Mouse (Mus musculus) MEL (cell line): Measurements from ENCODE around the gene Cobl. TPM values are rescaled to one million over a fixed set of nuclear protein-coding genes. Genes with fewer than 3 reads are reported as not detected.

Experiments used
- DNase-seq: peaks from one replicate; pipeline ENCODE4 v3.0.0; 2011; ENCODE audit warnings: low read depth, low spot score
- H3K27ac ChIP-seq: 2 replicates; pipeline ENCODE4 v1.5.1; 2012; ENCODE audit warnings: low read depth, mild to moderate bottlenecking, control low read depth, low read length, moderate library complexity; ENCODE audit not compliant: control insufficient read depth
- H3K27me3 ChIP-seq, 2 experiments: fragments of 150-350 bp in 1 of 2; sonication (generic) in 1 of 2; 2 replicates each; pipeline ENCODE4 v1.6.1; 2012; ENCODE audit warnings: low read length in 2 of 2, mild to moderate bottlenecking in 2 of 2, improper control_type of control experiment in 1 of 2, moderate library complexity in 1 of 2; ENCODE audit not compliant: insufficient read depth in 2 of 2, control insufficient read depth in 1 of 2
- H3K36me3 ChIP-seq, 2 experiments: 2 replicates each; pipeline ENCODE4 v1.6.1; 2012 to 2014; ENCODE audit warnings: low read length in 2 of 2, improper control_type of control experiment in 1 of 2, inconsistent platforms in 1 of 2, mild to moderate bottlenecking in 1 of 2; ENCODE audit not compliant: insufficient read depth in 2 of 2, control insufficient read depth in 1 of 2
- H3K4me1 ChIP-seq, 2 experiments: fragments of 150-350 bp in 1 of 2; sonication (generic) in 1 of 2; 2 replicates each; pipeline ENCODE4 v1.6.1; 2012; ENCODE audit warnings: low read length in 2 of 2, improper control_type of control experiment in 1 of 2, mild to moderate bottlenecking in 1 of 2; ENCODE audit not compliant: insufficient read depth in 2 of 2, control insufficient read depth in 1 of 2
- H3K4me3 ChIP-seq, 2 experiments: fragments of 150-350 bp in 1 of 2; sonication (generic) in 1 of 2; 2 replicates each; pipeline ENCODE4 v1.5.1; 2012; ENCODE audit warnings: low read depth in 2 of 2, low read length in 2 of 2, mild to moderate bottlenecking in 2 of 2, moderate library complexity in 2 of 2, control low read depth in 1 of 2, improper control_type of control experiment in 1 of 2; ENCODE audit not compliant: control insufficient read depth in 1 of 2, insufficient read depth in 1 of 2
- H3K79me2 ChIP-seq: 2 replicates; pipeline ENCODE4 v1.6.1; 2012; ENCODE audit warnings: mild to moderate bottlenecking, low read length, moderate library complexity; ENCODE audit not compliant: control insufficient read depth, poor library complexity, insufficient read depth
- H3K9ac ChIP-seq: 2 replicates; pipeline ENCODE4 v1.6.1; 2012; ENCODE audit warnings: low read depth, mild to moderate bottlenecking, control low read depth, low read length, moderate library complexity; ENCODE audit not compliant: control insufficient read depth, poor library complexity, severe bottlenecking
- H3K9me3 ChIP-seq: fragments of 150-350 bp; sonication (generic); replicated peaks from 2 replicates; pipeline ENCODE4 v1.6.1; 2012; ENCODE audit warnings: mild to moderate bottlenecking, low read length, improper control_type of control experiment, moderate library complexity; ENCODE audit not compliant: insufficient read depth
- BHLHE40 ChIP-seq: IDR thresholded peaks from 2 replicates; pipeline ENCODE4 v1.6.1; 2012; ENCODE audit warnings: low read depth, mild to moderate bottlenecking, inconsistent platforms, low read length, improper control_type of control experiment, borderline replicate concordance
- CHD2 ChIP-seq: IDR thresholded peaks from 2 replicates; pipeline ENCODE4 v1.6.1; 2011; ENCODE audit warnings: low read length, improper control_type of control experiment
- CTCF ChIP-seq, 3 experiments: IDR thresholded peaks in 2 of 3; conservative IDR thresholded peaks in 1 of 3; 2 replicates each; pipeline ENCODE4 v1.5.1; 2011 to 2012; ENCODE audit warnings: low read length in 3 of 3, low read depth in 2 of 3, mild to moderate bottlenecking in 2 of 3, improper control_type of control experiment in 1 of 3, inconsistent platforms in 1 of 3, mixed read lengths in 1 of 3, moderate library complexity in 1 of 3; ENCODE audit not compliant: control insufficient read depth in 1 of 3, insufficient read depth in 1 of 3, poor library complexity in 1 of 3, severe bottlenecking in 1 of 3
- ELF1 ChIP-seq: IDR thresholded peaks from 2 replicates; pipeline ENCODE4 v1.6.1; 2014; ENCODE audit warnings: low read depth, mild to moderate bottlenecking, inconsistent platforms, low read length, improper control_type of control experiment, moderate library complexity
- EP300 ChIP-seq, 2 experiments: IDR thresholded peaks; 2 replicates each; pipeline ENCODE4 v1.6.1; 2011; ENCODE audit warnings: improper control_type of control experiment in 2 of 2, low read length in 2 of 2, low read depth in 1 of 2, mild to moderate bottlenecking in 1 of 2
- ETS1 ChIP-seq: IDR thresholded peaks from 2 replicates; pipeline ENCODE4 v1.6.1; 2012; ENCODE audit warnings: low read depth, mild to moderate bottlenecking, inconsistent platforms, low read length, improper control_type of control experiment, moderate library complexity
- GABPA ChIP-seq: IDR thresholded peaks from 2 replicates; pipeline ENCODE4 v1.6.1; 2012; ENCODE audit warnings: low read depth, mild to moderate bottlenecking, inconsistent platforms, low read length, improper control_type of control experiment, moderate library complexity
- GATA1 ChIP-seq: IDR thresholded peaks from 2 replicates; pipeline ENCODE4 v1.6.1; 2011; ENCODE audit warnings: low read depth, low read length, improper control_type of control experiment
- HCFC1 ChIP-seq: IDR thresholded peaks from 2 replicates; pipeline ENCODE4 v1.6.1; 2012; ENCODE audit warnings: low read depth, mild to moderate bottlenecking, inconsistent platforms, low read length, improper control_type of control experiment, moderate library complexity
- KAT2A ChIP-seq: conservative IDR thresholded peaks from 2 replicates; pipeline ENCODE4 v1.6.1; 2012; ENCODE audit warnings: low read depth, low read length, improper control_type of control experiment, inconsistent platforms
- MAX ChIP-seq: IDR thresholded peaks from 2 replicates; pipeline ENCODE4 v1.6.1; 2011; ENCODE audit warnings: low read length, improper control_type of control experiment
- MAZ ChIP-seq: IDR thresholded peaks from 2 replicates; pipeline ENCODE4 v1.6.1; 2012; ENCODE audit warnings: low read depth, mild to moderate bottlenecking, inconsistent platforms, low read length, improper control_type of control experiment
- MXI1 ChIP-seq: IDR thresholded peaks from 2 replicates; pipeline ENCODE4 v1.6.1; 2011; ENCODE audit warnings: mild to moderate bottlenecking, low read depth, low read length, improper control_type of control experiment
- MYB ChIP-seq: IDR thresholded peaks from 2 replicates; pipeline ENCODE4 v1.6.1; 2011; ENCODE audit warnings: mild to moderate bottlenecking, low read depth, low read length, improper control_type of control experiment
- MYC ChIP-seq: IDR thresholded peaks from 2 replicates; pipeline ENCODE4 v1.6.1; 2011; ENCODE audit warnings: low read depth, mild to moderate bottlenecking, low read length, improper control_type of control experiment, moderate library complexity
- NELFE ChIP-seq: IDR thresholded peaks from 2 replicates; pipeline ENCODE4 v1.6.1; 2011; ENCODE audit warnings: low read depth, low read length, improper control_type of control experiment
- POLR2A ChIP-seq, 2 experiments: IDR thresholded peaks; 2 replicates each; pipeline ENCODE4 v1.6.1; 2011 to 2012; ENCODE audit warnings: low read length in 2 of 2, mild to moderate bottlenecking in 2 of 2, control low read depth in 1 of 2, improper control_type of control experiment in 1 of 2, low read depth in 1 of 2, moderate library complexity in 1 of 2; ENCODE audit not compliant: control insufficient read depth in 1 of 2, insufficient read depth in 1 of 2, poor library complexity in 1 of 2
- POLR2AphosphoS2 ChIP-seq: IDR thresholded peaks from 2 replicates; pipeline ENCODE4 v1.6.1; 2011; ENCODE audit warnings: low read length, improper control_type of control experiment
- POLR2AphosphoS5 ChIP-seq: IDR thresholded peaks from 2 replicates; pipeline ENCODE4 v1.6.1; 2012; ENCODE audit warnings: low read depth, borderline replicate concordance, mild to moderate bottlenecking, inconsistent platforms, low read length, moderate library complexity, mixed read lengths
- RAD21 ChIP-seq: IDR thresholded peaks from 2 replicates; pipeline ENCODE4 v1.6.1; 2011; ENCODE audit warnings: mild to moderate bottlenecking, low read depth, low read length, improper control_type of control experiment
- SIN3A ChIP-seq: IDR thresholded peaks from 2 replicates; pipeline ENCODE4 v1.6.1; 2012; ENCODE audit warnings: low read length, improper control_type of control experiment, inconsistent platforms
- TAL1 ChIP-seq: IDR thresholded peaks from 2 replicates; pipeline ENCODE4 v1.6.1; 2012; ENCODE audit warnings: mild to moderate bottlenecking, inconsistent platforms, low read length, moderate library complexity, mixed read lengths
- TBP ChIP-seq: IDR thresholded peaks from 2 replicates; pipeline ENCODE4 v1.8.0; 2011; ENCODE audit warnings: low read depth, low read length, improper control_type of control experiment
- UBTF ChIP-seq: IDR thresholded peaks from 2 replicates; pipeline ENCODE4 v1.6.1; 2012; ENCODE audit warnings: low read depth, mild to moderate bottlenecking, inconsistent platforms, low read length, improper control_type of control experiment, moderate library complexity, borderline replicate concordance; ENCODE audit not compliant: insufficient read depth
- USF1 ChIP-seq: IDR thresholded peaks from 2 replicates; pipeline ENCODE4 v1.6.1; 2014; ENCODE audit warnings: low read depth, mild to moderate bottlenecking, inconsistent platforms, low read length, improper control_type of control experiment, moderate library complexity
- ZC3H11A ChIP-seq: IDR thresholded peaks from 2 replicates; pipeline ENCODE4 v1.6.1; 2012; ENCODE audit warnings: low read depth, mild to moderate bottlenecking, inconsistent platforms, low read length, improper control_type of control experiment
- ZKSCAN1 ChIP-seq: IDR thresholded peaks from 2 replicates; pipeline ENCODE4 v1.6.1; 2012; ENCODE audit warnings: low read depth, mild to moderate bottlenecking, inconsistent platforms, low read length, improper control_type of control experiment, moderate library complexity
- ZMIZ1 ChIP-seq: IDR thresholded peaks from 2 replicates; pipeline ENCODE4 v1.6.1; 2012; ENCODE audit warnings: low read depth, mild to moderate bottlenecking, inconsistent platforms, low read length, improper control_type of control experiment, moderate library complexity
- ZNF384 ChIP-seq: IDR thresholded peaks from 2 replicates; pipeline ENCODE4 v1.6.1; 2012; ENCODE audit warnings: low read depth, mild to moderate bottlenecking, inconsistent platforms, low read length, improper control_type of control experiment
- polyA plus RNA-seq, 2 experiments: library from polyadenylated mRNA; stranded (reverse) in 1 of 2; unstranded in 1 of 2; fragments of >175 nt in 1 of 2; fragments of >200 nt in 1 of 2; gene quantifications; 2 replicates each; pipeline versions ENCODE4 v1.2.1 to v1.2.4; 2012; ENCODE audit warnings: low replicate concordance in 2 of 2, low read depth in 1 of 2; ENCODE audit not compliant: insufficient read length in 2 of 2, insufficient read depth in 1 of 2, missing spikeins in 1 of 2
- total RNA-seq: library from RNA; depleted of rRNA; stranded (reverse); fragments of 300-350 nt; gene quantifications from 2 replicates; pipeline ENCODE4 v1.2.3, GENCODE M21; 2012

Cobl gene
- total and polyA plus RNA-seq, 3 experiments: not detected

DNA sequence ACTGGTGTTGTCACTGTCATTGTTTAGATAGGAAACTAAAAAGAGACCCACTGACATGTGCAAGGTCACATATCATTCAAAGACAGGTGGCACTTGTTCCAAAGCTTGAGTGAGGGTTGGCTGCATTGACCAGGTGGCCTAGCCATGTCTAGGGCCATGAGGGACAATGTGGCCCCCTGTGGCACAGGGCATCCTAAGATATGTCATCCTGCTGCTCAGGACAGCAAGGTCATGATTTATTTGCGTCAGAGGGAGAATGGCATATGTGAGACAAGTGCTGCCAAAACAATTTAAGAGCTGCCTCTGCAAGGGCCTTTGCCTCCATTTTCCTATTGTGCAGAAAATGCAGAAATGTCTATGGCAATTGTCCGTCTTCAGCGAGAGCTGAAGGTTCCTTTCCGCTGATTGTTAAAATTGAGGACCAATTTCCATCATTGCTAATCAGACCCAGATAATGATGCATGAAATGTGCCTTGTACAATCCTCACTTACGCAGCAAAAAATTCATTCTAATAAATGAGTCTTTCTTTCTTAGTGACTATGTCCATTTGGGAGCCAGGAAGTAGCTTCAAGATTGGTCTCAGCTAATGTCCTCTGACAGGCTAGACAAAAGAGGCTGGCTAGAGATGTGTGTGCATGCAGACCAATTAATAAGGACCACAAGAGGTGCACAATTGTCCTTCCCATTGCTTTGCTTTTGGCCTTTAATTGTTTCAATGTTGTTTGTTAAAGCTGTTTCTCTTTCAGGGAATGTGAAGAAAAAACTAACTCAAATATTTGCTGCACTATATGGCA is 207.2 kb downstream of the Cobl start:
- H3K4me1 ChIP-seq: no peaks in the 10 kb centered on the region
- no peaks in the 10 kb centered on the region for H3K9me3 ChIP-seq
- TF ChIP-seq POLR2AphosphoS2: no peak
- TF ChIP-seq CHD2: no peak
- no peak for TF ChIP-seq SIN3A
- no peak for TF ChIP-seq CTCF (IDR thresholded peaks at IDR 0.05 in 2 of 3, conservative IDR thresholded peaks at IDR 0.05 in 1 of 3; ENCODE audit: control insufficient read depth in 1 of 3, insufficient read depth in 1 of 3, low read depth in 2 of 3, low read length in 3 of 3, poor library complexity in 1 of 3, severe bottlenecking in 1 of 3)
- no peak for TF ChIP-seq UBTF
- TF ChIP-seq BHLHE40: no peak
- TF ChIP-seq NELFE: no peak
- TF ChIP-seq ETS1: no peak
- TF ChIP-seq ZKSCAN1: no peak
- TF ChIP-seq MAZ: no peak
- no peak for TF ChIP-seq MYB
- no peak for TF ChIP-seq TAL1
- no peak for TF ChIP-seq ZC3H11A
- TF ChIP-seq ZNF384: no peak
- TF ChIP-seq MYC: no peak
- TF ChIP-seq EP300 (IDR thresholded peaks at IDR 0.05; ENCODE audit: low read depth in 1 of 2, low read length in 2 of 2): no peak
- no peak for TF ChIP-seq HCFC1
- no peak overlapping the region for H3K27ac ChIP-seq
- H3K9ac ChIP-seq: no peak overlapping the region
- no peak for DNase-seq
- H3K27me3 ChIP-seq: no peaks in the 10 kb centered on the region
- H3K79me2 ChIP-seq: no peaks in the 10 kb centered on the region
- H3K4me3 ChIP-seq: no peak overlapping the region
- H3K36me3 ChIP-seq: no peaks in the 10 kb centered on the region

DNA sequence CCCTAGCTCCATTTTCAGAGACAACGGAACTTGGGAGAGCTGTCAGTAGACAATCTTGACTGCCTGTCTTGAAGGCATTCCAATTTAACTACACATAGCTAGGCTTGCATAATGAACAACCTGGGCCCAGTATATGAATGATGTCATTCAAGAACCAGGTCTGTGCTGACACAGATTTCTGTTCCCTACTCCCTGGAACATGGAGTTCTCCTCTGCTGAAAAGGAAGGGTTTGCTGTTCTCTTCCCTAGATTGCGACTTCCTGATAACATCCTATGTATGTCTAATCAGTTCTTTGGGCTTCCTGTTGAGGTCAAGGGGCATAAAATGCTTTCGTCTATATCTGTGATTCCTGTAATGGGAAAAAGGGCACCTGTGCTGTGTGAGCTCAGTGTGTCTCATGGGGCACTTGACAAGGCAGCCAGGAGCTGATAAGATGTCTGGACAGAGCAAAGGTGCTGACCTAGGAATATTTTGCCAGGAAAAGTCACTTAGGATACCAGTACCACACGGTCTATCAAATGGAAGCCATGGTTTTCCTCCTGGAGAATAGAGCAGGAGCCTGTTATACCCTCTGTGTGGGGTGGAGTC is 219.3 kb downstream of the Cobl start:
- H3K36me3 ChIP-seq: no peaks in the 10 kb centered on the region
- H3K9me3 ChIP-seq: no peaks in the 10 kb centered on the region
- H3K27ac ChIP-seq: no peak overlapping the region
- H3K4me3 ChIP-seq: no peak overlapping the region
- H3K27me3 ChIP-seq: no peaks in the 10 kb centered on the region
- TF ChIP-seq POLR2A (IDR thresholded peaks at IDR 0.05; ENCODE audit: control insufficient read depth in 1 of 2, insufficient read depth in 1 of 2, low read depth in 1 of 2, low read length in 2 of 2, poor library complexity in 1 of 2) (no peak), TBP (no peak), TAL1 (no peak), POLR2AphosphoS5 (no peak), MAX (no peak), RAD21 (no peak), USF1 (no peak), ZMIZ1 (no peak), GATA1 (no peak), POLR2AphosphoS2 (no peak), GABPA (no peak), MXI1 (no peak), ELF1 (no peak), EP300 (IDR thresholded peaks at IDR 0.05; ENCODE audit: low read depth in 1 of 2, low read length in 2 of 2) (no peak), ETS1 (no peak), KAT2A (no peak)
- TF ChIP-seq, all 39 proteins: peak for 0
- no peak for DNase-seq
- H3K79me2 ChIP-seq: no peaks in the 10 kb centered on the region
- H3K4me1 ChIP-seq: no peaks in the 10 kb centered on the region
- H3K9ac ChIP-seq: no peak overlapping the region
